Comparison of ENCODE assay signal across 8 mouse cellular contexts in the genomic region with DNA sequence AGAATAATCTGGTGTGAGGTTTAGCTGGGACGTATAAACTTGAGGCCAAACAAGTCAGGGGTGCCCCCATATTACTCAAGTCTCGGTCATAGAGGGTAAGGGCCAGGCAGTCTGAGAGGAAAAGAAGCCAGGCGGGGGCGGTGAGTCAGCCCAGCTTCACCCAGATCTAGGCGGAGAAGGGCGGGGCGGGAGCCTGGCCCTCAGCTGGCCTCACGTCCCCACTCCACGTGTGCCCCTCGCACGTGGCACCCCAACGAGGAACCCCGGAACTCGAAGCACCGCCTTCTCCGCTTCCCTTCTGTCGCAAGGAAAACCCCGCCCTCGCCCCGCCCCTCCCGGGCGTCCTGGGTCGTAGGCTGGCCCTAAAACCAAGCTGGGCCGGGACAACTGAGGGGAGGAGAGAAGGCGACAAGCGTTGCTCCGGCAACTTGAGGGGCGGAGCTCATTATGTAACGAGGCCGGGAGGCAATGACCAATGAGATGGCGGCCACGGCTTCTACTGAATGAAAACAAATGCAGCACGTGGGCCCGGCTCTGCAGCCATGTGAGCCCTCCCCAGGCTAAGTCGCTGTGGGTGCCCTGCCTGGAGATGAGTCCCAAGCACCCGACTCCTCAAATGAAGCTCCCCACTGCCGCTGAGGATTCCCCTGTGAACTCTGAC. TPM values are rescaled to one million over a fixed set of nuclear protein-coding genes. Genes with fewer than 3 reads are reported as not detected.
DNase-seq lines count a peak whose midpoint lies in the region; ATAC-seq and TF ChIP-seq lines count a peak whose summit lies in the region.

No protein-coding gene starts in this region.

- peak overlapping the region; percentile 76 for H3K4me2 ChIP-seq in hindbrain, postnatal 0 days (ENCODE audit: low read depth, low read length)

- no peaks in the 10 kb centered on the region for H3K27me3 ChIP-seq in hindbrain, postnatal 0 days (ENCODE audit: insufficient read depth, low read length)
- no peaks in the 10 kb centered on the region for H3K27me3 ChIP-seq in megakaryocyte, embryonic 14.5 days (replicated peaks)

- peak overlapping the region; percentile 84; the same call in 1 of the 2 replicates for H3K27ac ChIP-seq in hindbrain, postnatal 0 days

- TF ChIP-seq CTCF in hindbrain, postnatal 0 days (IDR thresholded peaks at IDR 0.05; ENCODE audit: low read depth): no peak

- peaks cover 30% of the 10 kb centered on the region for H3K4me1 ChIP-seq in hindbrain, postnatal 0 days (ENCODE audit: insufficient read depth, low read length)
- H3K4me1 ChIP-seq in megakaryocyte, embryonic 14.5 days: peaks cover 97% of the 10 kb centered on the region

- H3K36me3 ChIP-seq in hindbrain, postnatal 0 days (ENCODE audit: insufficient read depth, low read length): peaks cover 24% of the 10 kb centered on the region
- H3K36me3 ChIP-seq in megakaryocyte, embryonic 14.5 days (replicated peaks; ENCODE audit: low read length): peaks cover 35% of the 10 kb centered on the region

- H3K9ac ChIP-seq in hindbrain, postnatal 0 days (replicated peaks; ENCODE audit: low read length): peak overlapping the region; percentile 59; the same call in 1 of the 2 replicates

- peak overlapping the region; percentile 42 for H3K4me3 ChIP-seq in hindbrain, postnatal 0 days (ENCODE audit: low read length)
- H3K4me3 ChIP-seq in megakaryocyte, embryonic 14.5 days (replicated peaks): peak overlapping the region; percentile 92

- no peaks in the 10 kb centered on the region for H3K9me3 ChIP-seq in hindbrain, postnatal 0 days (ENCODE audit: low read length)
- no peaks in the 10 kb centered on the region for H3K9me3 ChIP-seq in megakaryocyte, embryonic 14.5 days

- DNase-seq in WW6 (ENCODE audit: low read depth, low spot score): peak; percentile 97
- peak; percentile 80 to 87 for DNase-seq in cerebellum, postnatal 4 days (ENCODE audit: low spot score in 2 of 2)
- DNase-seq in gastrocnemius, adult 18-20 months (ENCODE audit: low spot score): peak; percentile 100
- peak; percentile 95 for DNase-seq in hindbrain, postnatal 0 days (ENCODE audit: low spot score)
- peak; percentile 99 to 100 for DNase-seq in left cerebral cortex, adult 8-10 months (ENCODE audit: low spot score in 2 of 2)
- DNase-seq in right cerebral cortex, postnatal 10 days (ENCODE audit: low spot score in 2 of 2): peak; percentile 99
- DNase-seq in urinary bladder, postnatal 25 days (ENCODE audit: low spot score): peak; percentile 99

- peak; percentile 85 for ATAC-seq in hindbrain, postnatal 0 days

- under 1% methylated on average over 36 of the region's 37 CpGs for WGBS in hindbrain, postnatal 0 days

RNA-seq across cellular contexts. Expression of gene Nr1d1, which starts 1.4 kb away (rescaled TPM):
- total RNA-seq in gastrocnemius, adult 18-20 months (2021): 100 to 1,000 TPM in 1 of 2 experiments, 10 to 100 TPM in 1; 74.0 to 126 TPM
- 7.5 and 8.6 TPM in 2 replicates for total RNA-seq in hindbrain, postnatal 0 days (2014; rRNA removed)
- 10.2 and 13.5 TPM in 2 replicates for polyA plus RNA-seq in hindbrain, postnatal 0 days (2015; fragmentation: Nextera tagmentation; extraction: Ambion mirVana)
- 100 to 1,000 TPM; 137 to 177 (median 145) TPM for total RNA-seq in left cerebral cortex, adult 8-10 months (2022)
- 5.6 and 22.1 TPM in 2 replicates for polyA plus RNA-seq in megakaryocyte, embryonic 14.5 days (2012; ENCODE audit: insufficient read depth, low replicate concordance)

RNA-seq across cellular contexts. Expression of gene Msl1, which starts 21.6 kb away (rescaled TPM):
- total RNA-seq in gastrocnemius, adult 18-20 months (2021): 10 to 100 TPM; 50.5 to 56.4 TPM
- total RNA-seq in hindbrain, postnatal 0 days (2014; rRNA removed): 77.7 and 94.3 TPM in 2 replicates
- 25.0 and 25.4 TPM in 2 replicates for polyA plus RNA-seq in hindbrain, postnatal 0 days (2015; fragmentation: Nextera tagmentation; extraction: Ambion mirVana)
- 100 to 1,000 TPM; 167 to 198 (median 186) TPM for total RNA-seq in left cerebral cortex, adult 8-10 months (2022)
- 30.0 and 46.8 TPM in 2 replicates for polyA plus RNA-seq in megakaryocyte, embryonic 14.5 days (2012; ENCODE audit: insufficient read depth, low replicate concordance)

RNA-seq across cellular contexts. Expression of gene Casc3, which starts 30.9 kb away (rescaled TPM):
- 10 to 100 TPM; 14.0 to 15.6 TPM for total RNA-seq in gastrocnemius, adult 18-20 months (2021)
- total RNA-seq in hindbrain, postnatal 0 days (2014; rRNA removed): 24.4 and 74.0 TPM in 2 replicates
- 35.4 and 35.7 TPM in 2 replicates for polyA plus RNA-seq in hindbrain, postnatal 0 days (2015; fragmentation: Nextera tagmentation; extraction: Ambion mirVana)
- 10 to 100 TPM; 53.6 to 57.8 (median 54.1) TPM for total RNA-seq in left cerebral cortex, adult 8-10 months (2022)
- polyA plus RNA-seq in megakaryocyte, embryonic 14.5 days (2012; ENCODE audit: insufficient read depth, low replicate concordance): 10.6 and 13.2 TPM in 2 replicates

RNA-seq across cellular contexts. Expression of gene Thra, which starts 33.3 kb away (rescaled TPM):
- 10 to 100 TPM; 78.3 to 85.2 TPM for total RNA-seq in gastrocnemius, adult 18-20 months (2021)
- 725 and 812 TPM in 2 replicates for total RNA-seq in hindbrain, postnatal 0 days (2014; rRNA removed)
- 160 TPM in 2 replicates for polyA plus RNA-seq in hindbrain, postnatal 0 days (2015; fragmentation: Nextera tagmentation; extraction: Ambion mirVana)
- total RNA-seq in left cerebral cortex, adult 8-10 months (2022): 100 to 1,000 TPM; 713 to 794 (median 760) TPM
- polyA plus RNA-seq in megakaryocyte, embryonic 14.5 days (2012; ENCODE audit: insufficient read depth, low replicate concordance): 37.6 and 38.9 TPM in 2 replicates

RNA-seq across cellular contexts. Expression of gene Med24, which starts 44.5 kb away (rescaled TPM):
- 10 to 100 TPM; 48.1 to 53.3 TPM for total RNA-seq in gastrocnemius, adult 18-20 months (2021)
- total RNA-seq in hindbrain, postnatal 0 days (2014; rRNA removed): 63.2 and 88.6 TPM in 2 replicates
- 47.1 and 48.3 TPM in 2 replicates for polyA plus RNA-seq in hindbrain, postnatal 0 days (2015; fragmentation: Nextera tagmentation; extraction: Ambion mirVana)
- 100 to 1,000 TPM; 109 to 128 (median 117) TPM for total RNA-seq in left cerebral cortex, adult 8-10 months (2022)
- polyA plus RNA-seq in megakaryocyte, embryonic 14.5 days (2012; ENCODE audit: insufficient read depth, low replicate concordance): 40.2 and 55.7 TPM in 2 replicates

Comparison
In these comparisons a context has a peak if more than half of its experiments do, and no peak if none do; other contexts are left out.
1. Peak in every context shown above with its lines: DNase-seq, ATAC-seq, H3K4me3 ChIP-seq and H3K27ac ChIP-seq.